Mouse (Mus musculus) layer of hippocampus, adult 11-12 months (tissue): ENCODE measurements around the gene Cd8b1.
"Not testable (repeated sequence)": the region's sequence is repeated elsewhere in the genome, so short reads cannot be mapped to it uniquely, and the experiment has no call there.

Experiments used
- DNase-seq: peaks from one replicate; pipeline ENCODE4 v3.0.0; 2022; ENCODE audit warnings: low spot score

Gene Cd8b1

GRCm38 (mm10) chr6:71322491-71322921, at the start of gene Cd8b1:
Gene Cd8b1 (plus strand): TSS chr6:71322788.
- no peak for DNase-seq

DNA sequence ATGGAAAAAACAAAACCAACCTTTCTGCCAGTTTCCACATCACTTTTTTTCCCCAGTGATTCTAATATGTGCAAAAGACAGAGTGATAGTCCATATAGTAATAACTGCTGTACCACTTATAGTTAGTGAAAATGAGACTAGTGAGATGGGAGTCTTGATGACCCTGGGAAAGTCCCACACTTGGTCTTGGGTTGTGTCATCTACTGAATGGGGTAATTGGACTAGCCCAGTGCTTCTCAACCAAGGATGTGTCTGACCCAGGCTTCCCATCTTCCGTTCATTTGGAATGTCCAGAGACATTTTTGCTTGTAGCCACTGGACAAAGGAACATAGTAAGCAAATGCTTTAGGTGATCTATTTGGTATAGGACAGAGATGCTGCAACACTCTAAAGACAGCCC, 48.9 kb upstream of the Cd8b1 start:
- no peak for DNase-seq

GRCm38 (mm10) chr6:71274621-71275020, 48.0 kb upstream of the Cd8b1 start:
- DNase-seq, result no peak

DNA sequence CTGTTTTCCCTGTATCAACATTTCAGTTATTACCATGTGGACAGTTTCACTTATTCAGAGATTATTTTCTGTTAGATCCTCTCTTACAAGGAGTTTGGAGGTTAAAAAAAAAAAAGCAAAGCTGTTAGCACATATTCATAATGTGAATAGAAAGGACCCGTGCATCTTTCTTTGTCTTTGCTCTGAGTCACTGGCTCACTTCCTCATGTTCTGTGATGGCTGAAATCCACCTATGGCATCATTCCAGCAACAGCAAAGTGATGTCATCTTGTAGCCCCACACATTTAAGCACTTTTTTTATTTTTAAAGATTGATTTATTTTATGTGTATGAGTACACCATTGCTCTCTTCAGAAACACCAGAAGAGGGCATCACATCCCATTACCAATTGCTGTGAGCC, 43.2 kb upstream of the Cd8b1 start:
- no peak for DNase-seq

GRCm38 (mm10) chr6:71293509-71293908, 29.1 kb upstream of the Cd8b1 start:
- DNase-seq, result no peak

DNA sequence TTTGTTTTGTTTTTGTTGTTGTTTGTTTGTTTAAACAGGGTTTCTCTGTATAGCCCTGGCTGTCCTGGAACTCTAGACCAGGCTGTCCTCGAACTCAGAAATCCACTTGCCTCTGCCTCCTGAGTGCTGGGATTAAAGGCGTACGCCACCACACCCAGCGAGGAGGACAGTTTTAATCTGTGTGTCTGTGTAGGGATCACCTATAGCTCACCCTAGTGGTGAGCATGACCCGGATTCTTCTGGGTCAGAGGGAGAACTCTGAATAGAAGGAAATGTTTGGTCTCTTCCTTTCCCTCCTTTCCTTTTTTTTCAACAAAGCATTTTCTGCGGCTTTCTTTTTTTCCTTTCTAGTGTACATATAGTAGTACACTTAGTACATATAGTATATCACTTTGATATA, 27.3 kb upstream of the Cd8b1 start:
- DNase-seq, result no peak

DNA sequence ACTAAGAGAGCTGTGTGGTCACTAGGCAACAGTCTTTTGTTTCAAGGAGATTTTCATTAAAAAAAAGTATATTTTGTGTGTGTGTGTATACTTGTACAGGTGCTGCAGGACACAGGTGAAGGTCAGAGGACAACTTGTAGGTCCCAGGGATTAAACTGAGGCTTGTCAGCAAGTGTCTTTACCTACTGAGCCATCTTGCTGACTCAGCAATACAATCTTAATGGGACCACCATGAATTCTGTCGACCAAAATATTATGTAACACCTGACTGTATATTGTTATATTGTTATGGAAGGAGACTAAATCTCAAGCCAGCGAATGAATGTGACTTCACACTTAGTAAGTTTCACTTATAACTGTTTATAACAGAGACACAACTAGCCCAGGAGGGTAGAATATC, 24.5 kb upstream of the Cd8b1 start:
- DNase-seq, result no peak

- DNase-seq, result no peak
Measured at GRCm38 (mm10) chr6:71298751-71299150, 23.8 kb upstream of the Cd8b1 start.

DNA sequence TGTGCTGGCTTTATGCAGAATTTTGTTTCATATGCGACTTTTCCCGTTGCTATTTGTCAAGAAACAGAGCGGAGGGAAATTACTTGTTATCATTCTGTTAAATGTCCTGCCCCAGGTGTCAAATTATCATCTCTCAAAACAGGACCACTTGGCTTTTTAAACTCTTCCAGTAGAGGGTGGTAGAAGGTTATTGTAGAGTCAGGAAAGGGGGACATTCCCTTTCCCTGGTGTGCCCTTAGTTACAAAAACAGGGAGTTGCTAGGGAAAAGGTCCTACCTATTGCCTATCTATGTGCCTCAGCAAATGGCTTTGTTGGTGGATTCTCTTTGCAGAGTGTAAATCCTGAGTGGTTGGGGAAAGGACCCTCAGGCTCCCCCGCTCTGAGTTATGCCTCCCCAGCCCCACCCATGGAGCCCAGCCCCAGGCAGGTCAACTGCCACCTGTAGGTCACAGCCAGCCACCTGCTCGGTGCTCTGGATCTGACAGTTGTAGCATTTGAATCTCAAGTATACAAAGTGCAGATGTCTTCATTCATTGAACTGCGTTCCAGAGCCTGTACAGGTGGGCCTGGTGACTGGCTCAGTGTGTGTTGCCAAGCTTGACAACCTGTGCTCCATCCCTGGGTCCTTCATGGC, 20.4 kb upstream of the Cd8b1 start:
- no peak for DNase-seq

- DNase-seq, result no peak
Measured at GRCm38 (mm10) chr6:71307486-71307885, 15.1 kb upstream of the Cd8b1 start.

GRCm38 (mm10) chr6:71321826-71322283, 733 bp upstream of the Cd8b1 start, which contains the start of gene Smyd1:
Gene Smyd1 (minus strand): TSS chr6:71322233.
- DNase-seq, result no peak

DNA sequence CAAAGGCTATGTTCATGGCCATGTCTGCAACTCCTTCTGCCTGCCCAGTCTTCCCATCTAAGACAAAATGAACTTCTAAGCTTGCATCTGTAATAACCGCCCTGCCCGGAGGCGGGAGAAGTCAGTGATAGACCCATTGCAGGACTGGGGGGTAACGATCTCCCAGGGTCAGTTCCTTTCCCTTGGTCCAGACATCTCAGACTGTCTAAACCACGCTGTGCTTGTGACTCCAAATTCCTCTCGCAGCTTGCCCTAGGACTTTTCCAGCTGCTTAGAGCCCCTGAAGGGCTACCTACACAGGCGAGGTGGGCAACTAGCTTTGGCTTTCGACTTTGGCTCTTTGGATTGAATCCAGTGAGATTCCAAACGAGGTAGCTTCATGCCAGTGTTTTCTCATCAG, 2.2 kb downstream of the Cd8b1 start:
- no peak for DNase-seq

DNA sequence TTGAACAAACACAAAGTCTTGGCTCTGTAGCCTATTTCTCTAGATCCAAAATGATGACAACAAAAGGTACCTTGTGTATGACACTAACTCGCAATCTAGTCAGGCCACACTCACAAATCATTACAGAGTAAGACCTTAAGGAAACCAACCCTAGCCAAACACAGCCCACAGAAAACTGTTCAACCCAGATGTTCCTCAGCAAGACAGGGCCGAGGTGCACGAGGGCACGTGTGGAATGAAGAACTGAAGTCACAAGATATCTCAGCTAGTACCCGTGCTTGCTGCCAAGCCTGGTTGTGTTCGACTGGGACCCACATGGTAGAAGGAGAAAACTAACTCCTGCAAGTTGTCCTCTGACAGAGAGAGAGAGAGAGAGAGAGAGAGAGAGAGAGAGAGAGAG, 7.3 kb downstream of the Cd8b1 start:
- DNase-seq, result no peak

DNA sequence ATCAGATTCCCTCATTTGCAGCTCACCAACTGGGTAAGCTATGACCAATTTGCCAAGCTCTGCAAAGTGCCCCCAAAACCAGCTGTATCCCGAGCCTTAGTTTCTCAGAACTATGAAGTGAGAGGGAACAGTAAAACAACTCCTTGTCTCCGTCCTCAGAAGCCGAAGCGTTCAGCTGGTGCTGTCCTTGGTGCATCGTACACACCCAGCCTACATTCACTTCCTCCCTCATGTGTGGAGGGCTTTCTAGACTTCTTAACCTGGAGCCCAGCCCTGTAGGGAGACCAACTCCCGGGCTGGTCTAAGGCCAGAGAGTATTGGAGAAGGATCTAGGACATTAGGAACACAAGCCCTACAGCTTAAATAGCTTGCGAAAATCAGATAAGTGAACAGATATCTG, 7.9 kb downstream of the Cd8b1 start:
- no peak for DNase-seq

- not testable (repeated sequence) for DNase-seq
Measured at GRCm38 (mm10) chr6:71331491-71331890, 8.9 kb downstream of the Cd8b1 start.

DNA sequence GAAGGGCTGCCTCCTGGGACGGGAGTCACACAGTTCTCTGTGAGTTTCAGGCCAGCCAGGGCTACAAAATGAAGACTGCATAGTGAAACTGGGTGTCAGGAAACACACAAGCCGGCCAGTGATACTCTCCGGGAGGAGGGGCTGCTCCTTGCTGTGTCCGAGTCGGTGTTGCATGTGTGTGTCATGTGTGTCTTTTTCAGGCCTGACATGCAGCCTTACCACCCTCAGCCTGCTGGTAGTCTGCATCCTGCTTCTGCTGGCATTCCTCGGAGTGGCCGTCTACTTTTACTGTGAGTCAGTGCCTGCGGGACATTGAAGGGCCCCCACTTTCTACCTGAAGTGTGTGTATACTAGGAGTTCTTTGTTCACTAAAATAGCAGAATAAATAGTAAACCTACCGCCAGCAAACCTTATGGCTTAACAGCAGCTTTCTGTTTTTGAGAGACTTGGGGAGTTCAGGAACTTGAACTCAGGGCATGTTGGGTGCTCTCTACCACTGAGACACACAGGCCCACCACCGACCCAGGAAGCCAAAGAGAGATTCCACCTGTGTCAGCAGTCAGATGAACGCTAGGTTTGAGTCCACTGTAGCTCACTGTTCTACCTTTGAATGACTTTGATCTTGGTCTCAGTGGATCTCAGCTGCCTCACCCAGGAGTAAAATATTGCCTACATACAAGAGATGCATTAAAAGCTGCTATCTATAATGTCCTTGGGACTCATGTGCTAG, 9.8 kb downstream of the Cd8b1 start:
- DNase-seq, result no peak

- no peak for DNase-seq
Measured at GRCm38 (mm10) chr6:71333031-71333430, 10.4 kb downstream of the Cd8b1 start.

DNA sequence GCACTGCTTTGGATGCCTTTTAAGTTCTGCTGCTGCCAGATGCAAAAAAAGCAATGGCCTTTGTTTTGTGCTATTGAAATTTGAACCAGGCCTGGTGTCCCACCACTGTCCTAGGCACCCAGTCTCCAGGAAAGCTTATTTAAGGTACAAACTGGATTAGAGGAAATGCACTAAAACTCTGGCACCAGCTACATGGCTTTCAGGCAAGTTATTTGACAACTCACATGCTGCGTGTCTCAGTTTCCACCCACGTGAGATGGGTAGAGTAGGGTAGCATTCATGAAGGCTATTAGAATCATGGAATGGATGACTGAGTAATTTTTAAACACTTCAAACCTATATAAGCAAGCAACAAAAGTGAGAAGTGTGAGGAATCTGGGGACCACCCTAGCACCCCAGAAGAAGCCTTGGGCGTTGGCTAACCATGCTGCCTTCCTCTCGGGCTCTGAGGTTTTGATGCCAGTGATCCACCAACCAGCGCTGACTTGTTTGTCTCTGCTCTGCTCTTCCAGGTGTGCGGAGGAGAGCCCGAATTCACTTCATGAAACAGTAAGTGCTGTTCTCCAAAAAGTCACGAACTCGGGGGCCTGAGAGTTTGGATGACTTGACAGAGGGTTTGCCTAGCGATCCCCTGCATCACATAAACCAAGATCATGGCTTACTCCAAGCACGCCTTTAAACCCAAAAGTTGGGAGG, 11.1 kb downstream of the Cd8b1 start:
- DNase-seq, result no peak

GRCm38 (mm10) chr6:71337666-71338065, 15.1 kb downstream of the Cd8b1 start:
- no peak for DNase-seq

DNA sequence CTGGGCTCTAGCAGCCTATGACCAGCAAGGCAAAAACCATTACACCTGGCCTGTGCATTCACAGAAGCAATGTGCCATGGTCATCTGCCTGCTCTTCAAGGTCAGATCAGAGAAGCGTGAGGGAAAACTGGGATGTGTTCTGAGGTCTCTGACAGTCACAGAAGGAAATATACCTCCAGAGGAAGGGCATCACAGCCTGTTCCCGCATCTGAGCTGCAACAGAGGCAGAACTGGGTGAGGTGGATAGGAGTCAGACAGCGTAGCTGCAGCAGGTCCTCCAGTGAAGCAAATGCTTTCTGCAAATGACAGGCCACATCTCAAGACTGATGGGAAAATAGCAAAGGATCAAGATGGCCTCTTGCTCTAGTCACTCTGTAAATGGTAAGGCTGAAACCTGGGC, 16.4 kb downstream of the Cd8b1 start:
- DNase-seq, result no peak

DNA sequence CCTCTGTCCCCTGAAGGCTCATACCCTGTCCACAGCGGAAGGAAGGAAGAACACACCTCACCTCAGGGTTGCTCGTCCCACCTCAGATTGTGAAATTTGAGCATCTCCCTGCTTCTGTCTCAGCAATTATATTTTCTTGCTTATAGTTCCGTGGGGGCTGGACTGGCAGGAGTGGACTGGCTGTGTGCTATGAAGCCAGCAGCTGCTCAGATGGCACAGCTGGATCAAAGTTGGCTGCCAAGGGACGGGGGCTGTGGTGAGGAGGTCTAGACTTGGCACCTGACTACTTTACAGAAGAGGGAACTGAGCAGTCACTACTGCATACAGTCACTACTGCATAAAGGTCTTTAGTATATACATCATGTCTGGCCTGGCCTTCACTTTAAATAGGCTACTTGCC, 16.8 kb downstream of the Cd8b1 start:
- DNase-seq, result no peak

DNA sequence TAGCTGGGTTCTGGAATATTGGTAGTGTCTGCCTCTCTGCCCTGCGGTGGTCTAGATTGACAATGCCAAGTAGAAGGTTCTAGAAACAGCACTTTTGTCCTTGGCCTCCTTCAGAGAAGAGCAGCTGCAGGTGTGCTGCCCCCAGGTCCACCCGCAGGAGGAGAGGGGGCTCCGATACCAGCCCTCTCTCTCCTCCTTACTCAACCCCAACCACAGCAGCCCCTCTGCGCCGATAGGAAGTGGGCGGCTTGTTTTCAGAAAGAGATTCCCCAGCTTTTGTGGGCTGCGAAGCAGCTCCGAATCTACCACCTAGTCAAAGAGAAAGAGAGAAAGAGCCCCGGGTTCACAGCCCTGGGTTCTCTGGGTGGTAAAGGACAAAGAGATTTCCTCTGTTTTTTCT, 18.6 kb downstream of the Cd8b1 start:
- no peak for DNase-seq

- no peak for DNase-seq
Measured at GRCm38 (mm10) chr6:71348006-71348405, 25.4 kb downstream of the Cd8b1 start.
